Mouse (Mus musculus): ENCODE results near the gene Fam198b. TPM values are rescaled to one million over a fixed set of nuclear protein-coding genes. Genes with fewer than 3 reads are reported as not detected.

Gene Fam198b
- total and polyA plus RNA-seq, 3 experiments = 1.5 to 3.1 TPM; not detected in 1

GRCm38 (mm10) chr3:79886357-79887091 is 2.2 kb downstream of the Fam198b start:
- H3K4me1 ChIP-seq (ENCODE audit: control insufficient read depth in 1 of 2, insufficient read depth in 2 of 2, low read length in 2 of 2) = peaks cover 0 to 7% of the 10 kb centered on the region in 2 experiments; a peak in 3 of 4 replicates
- H3K9me3 ChIP-seq (replicated peaks; ENCODE audit: insufficient read depth, low read length) = no peaks in the 10 kb centered on the region
- no peaks in the 10 kb centered on the region; a peak in 1 of 4 replicates for H3K27me3 ChIP-seq (ENCODE audit: control insufficient read depth in 1 of 2, insufficient read depth in 2 of 2, low read length in 2 of 2)
- no peak overlapping the region for H3K4me3 ChIP-seq (ENCODE audit: control insufficient read depth in 1 of 2, insufficient read depth in 1 of 2, low read depth in 2 of 2, low read length in 2 of 2)
- H3K27ac ChIP-seq (ENCODE audit: control insufficient read depth, low read depth, low read length) = no peak overlapping the region
- no peak for TF ChIP-seq MEF2A (IDR thresholded peaks at IDR 0.05; ENCODE audit: extremely low read depth, insufficient replicate concordance, low read depth, low read length, poor library complexity, severe bottlenecking)
- peak; percentile 36 to 55 (median 49); a peak in 5 of 6 replicates for TF ChIP-seq CTCF (IDR thresholded peaks at IDR 0.05 in 2 of 3, conservative IDR thresholded peaks at IDR 0.05 in 1 of 3; ENCODE audit: control insufficient read depth in 1 of 3, insufficient read depth in 1 of 3, low read depth in 2 of 3, low read length in 3 of 3, poor library complexity in 1 of 3, severe bottlenecking in 1 of 3)
- H3K9ac ChIP-seq (ENCODE audit: control insufficient read depth, low read depth, low read length, poor library complexity, severe bottlenecking) = no peak overlapping the region
- no peak for DNase-seq (ENCODE audit: low read depth, low spot score)
- H3K36me3 ChIP-seq (ENCODE audit: control insufficient read depth in 1 of 2, insufficient read depth in 2 of 2, low read length in 2 of 2) = peaks cover 0 to 9% of the 10 kb centered on the region in 2 experiments; a peak in 2 of 4 replicates
- peaks cover 1% of the 10 kb centered on the region; the same call in 1 of the 2 replicates for H3K79me2 ChIP-seq (ENCODE audit: control insufficient read depth, insufficient read depth, low read length, poor library complexity)

- peaks cover 0 to 7% of the 10 kb centered on the region in 2 experiments; a peak in 3 of 4 replicates for H3K4me1 ChIP-seq (ENCODE audit: control insufficient read depth in 1 of 2, insufficient read depth in 2 of 2, low read length in 2 of 2)
- no peak overlapping the region for H3K9ac ChIP-seq (ENCODE audit: control insufficient read depth, low read depth, low read length, poor library complexity, severe bottlenecking)
- no peak for DNase-seq (ENCODE audit: low read depth, low spot score)
- no peaks in the 10 kb centered on the region for H3K9me3 ChIP-seq (replicated peaks; ENCODE audit: insufficient read depth, low read length)
- TF ChIP-seq MXI1 (IDR thresholded peaks at IDR 0.05; ENCODE audit: low read depth, low read length) = no peak
- no peak for TF ChIP-seq CTCF (IDR thresholded peaks at IDR 0.05 in 2 of 3, conservative IDR thresholded peaks at IDR 0.05 in 1 of 3; ENCODE audit: control insufficient read depth in 1 of 3, insufficient read depth in 1 of 3, low read depth in 2 of 3, low read length in 3 of 3, poor library complexity in 1 of 3, severe bottlenecking in 1 of 3)
- TF ChIP-seq TBP (IDR thresholded peaks at IDR 0.05; ENCODE audit: low read depth, low read length) = no peak
- TF ChIP-seq TAL1 (IDR thresholded peaks at IDR 0.05; ENCODE audit: low read length) = no peak
- TF ChIP-seq BHLHE40 (IDR thresholded peaks at IDR 0.05; ENCODE audit: borderline replicate concordance, low read depth, low read length) = no peak
- no peak for TF ChIP-seq ZNF384 (IDR thresholded peaks at IDR 0.05; ENCODE audit: low read depth, low read length)
- TF ChIP-seq MAFK (IDR thresholded peaks at IDR 0.05; ENCODE audit: borderline replicate concordance, low read depth, low read length) = no peak
- no peak for TF ChIP-seq KAT2A (conservative IDR thresholded peaks at IDR 0.05; ENCODE audit: low read depth, low read length)
- no peak for TF ChIP-seq USF2 (IDR thresholded peaks at IDR 0.05; ENCODE audit: borderline replicate concordance in 1 of 2, insufficient read depth in 1 of 2, low read depth in 1 of 2, low read length in 2 of 2)
- TF ChIP-seq ZC3H11A (IDR thresholded peaks at IDR 0.05; ENCODE audit: low read depth, low read length) = no peak
- TF ChIP-seq TCF12 (IDR thresholded peaks at IDR 0.05; ENCODE audit: low read depth, low read length) = no peak
- no peak for TF ChIP-seq POLR2A (IDR thresholded peaks at IDR 0.05; ENCODE audit: control insufficient read depth in 1 of 2, insufficient read depth in 1 of 2, low read depth in 1 of 2, low read length in 2 of 2, poor library complexity in 1 of 2)
- no peak for TF ChIP-seq SIN3A (IDR thresholded peaks at IDR 0.05; ENCODE audit: low read length)
- TF ChIP-seq ETS1 (IDR thresholded peaks at IDR 0.05; ENCODE audit: low read depth, low read length) = no peak
- no peak for TF ChIP-seq JUND (IDR thresholded peaks at IDR 0.05; ENCODE audit: low read depth, low read length)
- peaks cover 1% of the 10 kb centered on the region; the same call in 1 of the 2 replicates for H3K79me2 ChIP-seq (ENCODE audit: control insufficient read depth, insufficient read depth, low read length, poor library complexity)
- H3K36me3 ChIP-seq (ENCODE audit: control insufficient read depth in 1 of 2, insufficient read depth in 2 of 2, low read length in 2 of 2) = peaks cover 0 to 9% of the 10 kb centered on the region in 2 experiments; a peak in 2 of 4 replicates
- H3K27me3 ChIP-seq (ENCODE audit: control insufficient read depth in 1 of 2, insufficient read depth in 2 of 2, low read length in 2 of 2) = no peaks in the 10 kb centered on the region
- H3K27ac ChIP-seq (ENCODE audit: control insufficient read depth, low read depth, low read length) = no peak overlapping the region
- no peak overlapping the region for H3K4me3 ChIP-seq (ENCODE audit: control insufficient read depth in 1 of 2, insufficient read depth in 1 of 2, low read depth in 2 of 2, low read length in 2 of 2)
Measured at GRCm38 (mm10) chr3:79887161-79887855, 3.0 kb downstream of the Fam198b start.

Measured in MEL (cell line).